Mouse (Mus musculus): ENCODE measurements at regions not wholly inside any gene's neighbourhood (a gene's known extent, or its start where the extent isn't known, plus 50 kb on each side); places are given as distances from the start of the nearest gene placed in this dataset.

DNA sequence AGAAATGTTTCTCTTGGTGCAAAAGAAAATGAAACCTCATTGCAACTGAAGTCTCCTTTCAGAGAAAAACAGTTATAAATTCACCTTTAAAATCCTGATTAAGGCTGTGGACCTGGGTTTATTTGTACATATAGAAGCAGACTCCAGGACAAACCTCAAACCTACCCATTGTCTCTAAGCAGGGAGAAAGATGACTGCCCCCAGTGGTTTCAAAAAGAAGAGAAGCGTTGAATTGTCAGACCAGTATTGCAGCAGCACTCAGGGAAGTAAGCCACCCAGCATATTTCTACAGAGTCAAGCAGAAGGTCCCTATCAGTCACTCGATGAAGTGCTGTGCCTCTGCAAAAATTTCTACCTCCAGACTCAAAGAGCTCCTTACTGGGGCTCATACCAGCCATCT lies 332.1 kb downstream of the Irx1 start:
- ATAC-seq (ENCODE audit: low FRiP score, low TSS enrichment) (no peak), DNase-seq (ENCODE audit: low spot score) (no peak)
- no peak overlapping the region for H3K27ac ChIP-seq (replicated peaks)
- H3K4me1 ChIP-seq (replicated peaks; ENCODE audit: control insufficient read depth, insufficient read depth): no peaks in the 10 kb centered on the region
- 53% methylated on average over 2 of the region's 2 CpGs for WGBS
- no peaks in the 10 kb centered on the region for H3K27me3 ChIP-seq (ENCODE audit: control insufficient read depth, insufficient read depth, low read length)
- no peaks in the 10 kb centered on the region for H3K36me3 ChIP-seq (ENCODE audit: control insufficient read depth, insufficient read depth, low read length)
- peak; percentile 36 for TF ChIP-seq CTCF (IDR thresholded peaks at IDR 0.05; ENCODE audit: low read depth)
- no peak for TF ChIP-seq EP300 (optimal IDR thresholded peaks at IDR 0.05)
- H3K9me3 ChIP-seq (ENCODE audit: control insufficient read depth, low read length): no peaks in the 10 kb centered on the region
- H3K4me3 ChIP-seq (ENCODE audit: low read depth, low read length): no peak overlapping the region
- no peak overlapping the region for H3K4me2 ChIP-seq (replicated peaks; ENCODE audit: low read depth)
- H3K9ac ChIP-seq (ENCODE audit: low read length): no peak overlapping the region

DNA sequence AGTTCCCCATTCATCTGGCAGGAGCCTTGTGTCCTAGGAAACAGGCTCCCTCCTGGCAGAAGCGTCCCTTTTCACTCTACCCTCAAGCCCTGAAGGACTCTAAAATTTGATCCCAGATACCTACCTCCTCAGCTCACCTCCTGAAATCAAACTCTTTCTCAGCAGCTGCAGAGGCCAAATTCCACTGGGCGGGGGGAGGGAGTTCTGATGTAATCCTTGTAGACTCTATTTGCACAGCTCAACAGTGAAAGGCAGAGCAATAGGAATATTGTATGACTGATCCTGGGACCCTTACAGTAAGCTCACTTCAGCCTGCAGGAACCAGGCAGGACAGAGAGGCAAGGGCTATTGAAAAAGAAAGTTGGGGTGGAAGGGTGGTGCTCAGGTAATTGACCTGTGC lies 346.3 kb downstream of the Irx1 start:
- H3K9ac ChIP-seq (ENCODE audit: low read length): no peak overlapping the region
- H3K4me3 ChIP-seq (ENCODE audit: low read depth, low read length): no peak overlapping the region
- H3K27ac ChIP-seq (replicated peaks): no peak overlapping the region
- no peaks in the 10 kb centered on the region for H3K36me3 ChIP-seq (ENCODE audit: control insufficient read depth, insufficient read depth, low read length)
- H3K27me3 ChIP-seq (ENCODE audit: control insufficient read depth, insufficient read depth, low read length): no peaks in the 10 kb centered on the region
- H3K4me1 ChIP-seq (replicated peaks; ENCODE audit: control insufficient read depth, insufficient read depth): no peaks in the 10 kb centered on the region; the same call in 1 of the 2 replicates
- TF ChIP-seq CTCF (IDR thresholded peaks at IDR 0.05; ENCODE audit: low read depth): no peak
- TF ChIP-seq EP300 (optimal IDR thresholded peaks at IDR 0.05): no peak
- no peak overlapping the region for H3K4me2 ChIP-seq (replicated peaks; ENCODE audit: low read depth)
- no peak for ATAC-seq (ENCODE audit: low FRiP score, low TSS enrichment)
- peak; percentile 35 for DNase-seq (ENCODE audit: low spot score)
- 14% methylated on average over 2 of the region's 2 CpGs for WGBS
- no peaks in the 10 kb centered on the region for H3K9me3 ChIP-seq (ENCODE audit: control insufficient read depth, low read length)

DNA sequence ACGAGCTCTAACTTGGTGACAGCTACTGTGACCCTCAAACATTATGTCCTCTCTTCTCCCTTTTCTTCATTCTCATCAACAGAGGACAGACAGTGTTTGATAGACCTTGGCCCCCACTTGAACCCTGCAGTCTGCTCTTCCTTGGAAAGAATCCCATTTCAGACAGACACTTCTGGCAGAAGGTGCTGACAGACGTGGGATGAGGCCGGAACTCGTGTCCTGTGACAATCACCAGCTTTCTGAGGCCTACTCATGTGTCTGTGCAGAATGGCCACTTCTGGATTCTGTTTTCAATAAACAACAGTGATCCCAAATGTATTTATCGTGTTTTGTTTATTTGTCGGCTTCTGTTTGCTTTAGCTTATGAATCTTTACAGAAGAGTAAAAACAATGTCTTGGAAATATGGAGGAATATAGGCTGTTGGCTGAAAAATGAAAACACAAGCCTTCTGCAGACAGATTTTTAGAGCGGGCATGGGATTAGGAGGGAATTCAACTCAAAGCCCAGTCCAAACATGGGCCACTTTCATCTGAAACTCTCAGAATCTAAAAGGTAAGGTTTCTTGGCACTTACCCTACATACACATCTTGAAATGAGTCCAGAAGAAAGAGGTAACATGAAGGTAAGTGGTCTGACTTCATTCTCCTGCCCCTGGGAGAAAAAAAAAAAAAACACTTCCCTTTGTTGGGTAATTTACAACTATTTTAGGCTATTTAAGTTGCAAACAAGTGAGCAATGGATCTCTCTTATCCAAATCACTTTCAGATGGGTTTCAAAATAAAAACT lies 350.9 kb downstream of the Irx1 start:
- H3K27me3 ChIP-seq (ENCODE audit: control insufficient read depth, insufficient read depth, low read length): no peaks in the 10 kb centered on the region
- no peak overlapping the region for H3K4me2 ChIP-seq (replicated peaks; ENCODE audit: low read depth)
- no peaks in the 10 kb centered on the region for H3K36me3 ChIP-seq (ENCODE audit: control insufficient read depth, insufficient read depth, low read length)
- no peak overlapping the region for H3K4me3 ChIP-seq (ENCODE audit: low read depth, low read length)
- TF ChIP-seq EP300 (optimal IDR thresholded peaks at IDR 0.05): no peak
- no peak for TF ChIP-seq CTCF (IDR thresholded peaks at IDR 0.05; ENCODE audit: low read depth)
- ATAC-seq (ENCODE audit: low FRiP score, low TSS enrichment) (no peak), DNase-seq (ENCODE audit: low spot score) (no peak)
- H3K27ac ChIP-seq (replicated peaks): no peak overlapping the region
- no peak overlapping the region for H3K9ac ChIP-seq (ENCODE audit: low read length)
- H3K4me1 ChIP-seq (replicated peaks; ENCODE audit: control insufficient read depth, insufficient read depth): no peaks in the 10 kb centered on the region; the same call in 1 of the 2 replicates
- H3K9me3 ChIP-seq (ENCODE audit: control insufficient read depth, low read length): no peaks in the 10 kb centered on the region
- 61% methylated on average over 7 of the region's 7 CpGs for WGBS

DNA sequence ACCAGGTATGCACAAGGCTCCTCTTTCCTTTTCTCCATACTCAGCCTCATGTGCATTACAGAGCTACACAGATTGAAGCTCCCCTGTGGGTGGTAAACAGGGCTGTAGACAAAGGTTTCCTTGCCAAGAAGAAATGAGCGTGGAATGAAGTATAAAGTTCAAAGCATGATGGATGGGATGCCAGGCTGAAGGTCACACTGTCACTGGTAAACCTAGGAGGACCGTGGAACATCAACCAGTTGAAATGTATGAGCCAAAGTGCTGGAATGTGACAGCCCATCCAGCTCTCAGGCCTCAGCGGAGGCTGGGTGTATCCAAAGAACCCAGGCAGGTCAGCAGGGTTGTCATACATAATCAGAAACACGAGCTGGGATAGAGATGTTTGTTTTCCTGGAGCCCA lies 381.0 kb downstream of the Irx1 start:
- no peak overlapping the region for H3K27ac ChIP-seq (replicated peaks)
- no peak for DNase-seq (ENCODE audit: low spot score)
- WGBS: 10% methylated on average over 4 of the region's 4 CpGs

DNA sequence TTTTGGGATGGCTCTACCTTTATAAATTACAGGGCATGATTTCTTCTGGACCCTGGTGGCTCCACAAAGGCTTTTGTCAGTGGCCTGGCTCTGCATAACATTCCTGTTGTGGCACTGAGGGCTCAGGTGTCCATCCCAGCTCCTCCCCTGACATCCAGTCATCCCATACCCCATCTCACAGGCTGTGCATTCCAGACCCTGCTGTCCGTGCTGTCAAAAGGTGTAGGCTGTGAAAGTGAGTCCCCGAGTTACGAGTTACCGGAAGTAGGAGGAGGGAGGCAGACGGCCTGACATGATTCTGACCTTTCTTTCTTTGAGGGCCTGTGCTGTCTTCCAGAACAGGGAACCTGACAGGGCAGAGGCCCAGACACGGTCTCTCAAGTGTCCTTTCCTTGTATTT lies 397.6 kb downstream of the Irx1 start:
- no peaks in the 10 kb centered on the region for H3K36me3 ChIP-seq (ENCODE audit: control insufficient read depth, insufficient read depth, low read length)
- no peaks in the 10 kb centered on the region for H3K9me3 ChIP-seq (ENCODE audit: control insufficient read depth, low read length)

More for the DNA sequence above, 381.0 kb downstream of the Irx1 start:
- Histone ChIP-seq H3K4me2 (replicated peaks; ENCODE audit: low read depth) (no peak overlapping the region), H3K4me1 (replicated peaks; ENCODE audit: control insufficient read depth, insufficient read depth) (no peaks in the 10 kb centered on the region), H3K4me3 (ENCODE audit: low read depth, low read length) (no peak overlapping the region), H3K9ac (ENCODE audit: low read length) (no peak overlapping the region), H3K36me3 (ENCODE audit: control insufficient read depth, insufficient read depth, low read length) (no peaks in the 10 kb centered on the region), H3K27me3 (ENCODE audit: control insufficient read depth, insufficient read depth, low read length) (no peaks in the 10 kb centered on the region), H3K9me3 (ENCODE audit: control insufficient read depth, low read length) (no peaks in the 10 kb centered on the region)
- TF ChIP-seq EP300 (optimal IDR thresholded peaks at IDR 0.05) (no peak), CTCF (IDR thresholded peaks at IDR 0.05; ENCODE audit: low read depth) (no peak)
- no peak for ATAC-seq (ENCODE audit: low FRiP score, low TSS enrichment)

DNA sequence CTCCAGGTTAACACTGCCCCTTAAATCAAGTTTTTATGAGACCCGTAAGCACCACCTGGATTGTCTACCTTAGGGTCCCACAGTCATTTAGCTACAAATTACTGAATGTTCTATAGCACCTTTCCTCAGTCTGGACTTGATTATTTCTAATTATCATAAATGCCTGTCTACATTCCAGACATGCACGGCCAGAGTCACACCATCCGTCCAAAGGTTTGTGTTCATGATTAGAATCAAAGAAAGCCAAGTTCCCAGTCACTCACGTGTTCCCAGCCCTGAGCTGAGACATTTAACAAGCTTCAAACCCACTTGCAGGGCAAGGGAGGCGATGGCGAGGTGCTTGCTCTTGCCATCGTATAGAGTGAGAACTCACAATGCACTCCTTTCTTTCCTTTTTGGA lies 398.1 kb downstream of the Irx1 start:
- WGBS: 81% methylated on average over 7 of the region's 7 CpGs
- DNase-seq (ENCODE audit: low spot score) (no peak), ATAC-seq (ENCODE audit: low FRiP score, low TSS enrichment) (no peak)

More for the DNA sequence above, 397.6 kb downstream of the Irx1 start:
- Histone ChIP-seq H3K27me3 (ENCODE audit: control insufficient read depth, insufficient read depth, low read length) (no peaks in the 10 kb centered on the region), H3K9ac (ENCODE audit: low read length) (no peak overlapping the region), H3K4me1 (replicated peaks; ENCODE audit: control insufficient read depth, insufficient read depth) (no peaks in the 10 kb centered on the region), H3K4me3 (ENCODE audit: low read depth, low read length) (no peak overlapping the region), H3K27ac (replicated peaks) (no peak overlapping the region), H3K4me2 (replicated peaks; ENCODE audit: low read depth) (no peak overlapping the region)
- ATAC-seq (ENCODE audit: low FRiP score, low TSS enrichment) (no peak), DNase-seq (ENCODE audit: low spot score) (no peak)
- 71% methylated on average over 6 of the region's 6 CpGs for WGBS
- no peak for TF ChIP-seq EP300 (optimal IDR thresholded peaks at IDR 0.05)
- no peak for TF ChIP-seq CTCF (IDR thresholded peaks at IDR 0.05; ENCODE audit: low read depth)

More for the DNA sequence above, 398.1 kb downstream of the Irx1 start:
- H3K9ac ChIP-seq (ENCODE audit: low read length): no peak overlapping the region
- no peak overlapping the region for H3K4me2 ChIP-seq (replicated peaks; ENCODE audit: low read depth)
- H3K4me3 ChIP-seq (ENCODE audit: low read depth, low read length): no peak overlapping the region
- H3K27ac ChIP-seq (replicated peaks): no peak overlapping the region
- H3K27me3 ChIP-seq (ENCODE audit: control insufficient read depth, insufficient read depth, low read length): no peaks in the 10 kb centered on the region
- no peak for TF ChIP-seq EP300 (optimal IDR thresholded peaks at IDR 0.05)
- TF ChIP-seq CTCF (IDR thresholded peaks at IDR 0.05; ENCODE audit: low read depth): no peak
- H3K9me3 ChIP-seq (ENCODE audit: control insufficient read depth, low read length): no peaks in the 10 kb centered on the region
- H3K4me1 ChIP-seq (replicated peaks; ENCODE audit: control insufficient read depth, insufficient read depth): no peaks in the 10 kb centered on the region
- no peaks in the 10 kb centered on the region for H3K36me3 ChIP-seq (ENCODE audit: control insufficient read depth, insufficient read depth, low read length)
